Comparison of ENCODE assay signal across 9 mouse cellular contexts in genomic region chr10:7578002-7578401, GRCm38 (mm10). TPM values are rescaled to one million over a fixed set of nuclear protein-coding genes. Genes with fewer than 3 reads are reported as not detected.
A peak's percentile ranks its signal among the peaks of the same experiment; 100 is the strongest.
DNase-seq lines count a peak whose midpoint lies in the region; ATAC-seq and TF ChIP-seq lines count a peak whose summit lies in the region.
"Had no signal": no experiment of that assay in that cellular context is flagged by ENCODE, and none has a peak within 500 bp of the region (broad histone marks: within the 10 kb centered on the region; RNA-seq: fewer than 3 reads in every experiment).

No protein-coding gene starts in this region.

- ATAC-seq in hematopoietic stem cell, adult 5-6 weeks (replicated peaks in 1 of 2; ENCODE audit: insufficient read depth in 1 of 2, low FRiP score in 2 of 2, low TSS enrichment in 1 of 2, low read depth in 1 of 2, poor library complexity in 2 of 2, severe bottlenecking in 2 of 2) = peak; percentile 58 to 67; a peak in 3 of 4 replicates

- no peaks in the 10 kb centered on the region for H3K27me3 ChIP-seq in spleen, adult 2 months (ENCODE audit: control insufficient read depth, insufficient read depth, low read length)

- no peak for DNase-seq in gastrocnemius, adult 2 months
- no peak for DNase-seq in gastrocnemius, adult 8-10 months (ENCODE audit: low spot score in 2 of 2)
- peak; percentile 15 to 33 for DNase-seq in spleen, adult 2 months (ENCODE audit: low read depth in 1 of 2, low spot score in 2 of 2)
- DNase-seq in spleen, postnatal 4 days (ENCODE audit: low spot score in 2 of 2) = no peak
- peak; percentile 38 for DNase-seq in right cerebral cortex, postnatal 14 days
- no peak for DNase-seq in ovary, postnatal 10 days (ENCODE audit: low spot score)
- DNase-seq in c-Kit-positive CD71-positive TER-119-positive erythroid progenitor cells, embryonic 14.5 days (ENCODE audit: low spot score) = no peak

- H3K4me1 ChIP-seq in spleen, adult 2 months (ENCODE audit: control insufficient read depth, insufficient read depth, insufficient read length) = no peaks in the 10 kb centered on the region
- H3K4me1 ChIP-seq: limb, embryonic 15.5 days had no signal

- peak; percentile 59 for TF ChIP-seq CTCF in gastrocnemius, adult 2 months (IDR thresholded peaks at IDR 0.05)
- TF ChIP-seq CTCF in spleen, adult 2 months (IDR thresholded peaks at IDR 0.05; ENCODE audit: extremely low read depth, insufficient read depth, insufficient read length, insufficient replicate concordance) = peak; percentile 39; the same call in 1 of the 2 replicates

- no peak for TF ChIP-seq POLR2A in spleen, adult 2 months (IDR thresholded peaks at IDR 0.05; ENCODE audit: low read depth, low read length)

- no peak overlapping the region for H3K4me3 ChIP-seq in gastrocnemius, adult 2 months
- no peak overlapping the region for H3K4me3 ChIP-seq in spleen, adult 2 months (ENCODE audit: extremely low read depth, insufficient read depth, insufficient read length)
- H3K4me3 ChIP-seq: limb, embryonic 15.5 days had no signal

- intact Hi-C loops in gastrocnemius, adult 2 months (cut with DNase I) = no loop called here

- H3K27ac ChIP-seq in gastrocnemius, adult 2 months = no peak overlapping the region
- no peak overlapping the region for H3K27ac ChIP-seq in spleen, adult 2 months (ENCODE audit: insufficient read depth, low read length)
- H3K27ac ChIP-seq: limb, embryonic 15.5 days had no signal

- no peaks in the 10 kb centered on the region for H3K36me3 ChIP-seq in spleen, adult 2 months (ENCODE audit: control insufficient read depth, insufficient read depth, low read length)
- H3K36me3 ChIP-seq: limb, embryonic 15.5 days had no signal

RNA-seq across cellular contexts. Expression of gene Lrp11, which starts 11.6 kb away (rescaled TPM):
- total RNA-seq in gastrocnemius, adult 2 months (2021) = 1 to 10 TPM; 1.1 to 2.0 TPM
- 1 to 10 TPM in 3 of 4 experiments, under 1 TPM in 1; 0.99 to 1.3 (median 1.1) TPM for total RNA-seq in gastrocnemius, adult 8-10 months (2022)
- 1.3 and 2.2 TPM in 2 replicates for polyA plus RNA-seq in spleen, adult 2 months (2012; rRNA removed)
- total RNA-seq in hematopoietic stem cell, adult 5-6 weeks (2017) = 1.2 and 1.3 TPM in 2 replicates

Comparison
In these comparisons a context has a peak if more than half of its experiments do, and no peak if none do; other contexts are left out.
1. DNase-seq: peak in spleen, adult 2 months (2 of 2) and right cerebral cortex, postnatal 14 days (single experiment); none in gastrocnemius, adult 2 months (single experiment), gastrocnemius, adult 8-10 months (0 of 2), spleen, postnatal 4 days (0 of 2), ovary, postnatal 10 days (single experiment) and c-Kit-positive CD71-positive TER-119-positive erythroid progenitor cells, embryonic 14.5 days (single experiment).